Mouse (Mus musculus) cerebral cortex, adult 2 months (tissue): Measurements from ENCODE around the gene Tmem150b.

Experiments
- WGBS: fragments of 180-500 bp; shearing (Covaris S2); methylation state at CpG from one replicate; pipeline ENCODE4 v1.1.7; 2018; 5-methylcytosine and 5-hydroxymethylcytosine counted together

The Tmem150b gene

DNA sequence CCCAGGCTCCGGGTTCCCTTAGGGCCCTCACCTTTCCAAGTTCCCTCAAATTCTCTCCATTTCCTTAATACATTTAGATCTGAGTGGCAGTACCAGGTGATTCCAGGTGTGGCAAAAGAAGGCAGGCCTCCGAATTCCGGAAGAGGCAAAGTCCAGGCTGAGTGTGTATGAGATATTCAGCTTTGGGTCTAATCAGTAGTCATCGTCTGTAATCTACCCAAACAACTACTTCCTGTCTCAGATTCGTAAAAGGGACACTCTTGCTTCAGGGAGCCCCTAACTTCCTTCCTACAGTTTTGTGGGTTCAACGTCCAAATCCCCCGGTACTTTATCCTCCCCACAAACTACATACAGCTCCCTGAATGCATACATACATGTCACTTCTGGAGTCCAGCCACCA lies at the start of gene Tmem150b:
Tmem150b (minus strand) TSS at position 81 of the 400 bp plus-strand sequence.
- WGBS: 82% methylated on average over 7 of the region's 7 CpGs

GRCm38 (mm10) chr7:4771202-4771601 lies 46.2 kb upstream of the Tmem150b start, which contains the start of gene Fam71e2:
TSS of gene Fam71e2 (minus strand) at chr7:4771302.
- 80% methylated on average over 5 of the region's 5 CpGs for WGBS

- 43% methylated on average over 4 of the region's 4 CpGs for WGBS
Observed at GRCm38 (mm10) chr7:4764946-4765710, 40.1 kb upstream of the Tmem150b start.

- 57% methylated on average over 1 of the region's 1 CpGs for WGBS
Observed at GRCm38 (mm10) chr7:4759670-4760069, 34.6 kb upstream of the Tmem150b start.

DNA sequence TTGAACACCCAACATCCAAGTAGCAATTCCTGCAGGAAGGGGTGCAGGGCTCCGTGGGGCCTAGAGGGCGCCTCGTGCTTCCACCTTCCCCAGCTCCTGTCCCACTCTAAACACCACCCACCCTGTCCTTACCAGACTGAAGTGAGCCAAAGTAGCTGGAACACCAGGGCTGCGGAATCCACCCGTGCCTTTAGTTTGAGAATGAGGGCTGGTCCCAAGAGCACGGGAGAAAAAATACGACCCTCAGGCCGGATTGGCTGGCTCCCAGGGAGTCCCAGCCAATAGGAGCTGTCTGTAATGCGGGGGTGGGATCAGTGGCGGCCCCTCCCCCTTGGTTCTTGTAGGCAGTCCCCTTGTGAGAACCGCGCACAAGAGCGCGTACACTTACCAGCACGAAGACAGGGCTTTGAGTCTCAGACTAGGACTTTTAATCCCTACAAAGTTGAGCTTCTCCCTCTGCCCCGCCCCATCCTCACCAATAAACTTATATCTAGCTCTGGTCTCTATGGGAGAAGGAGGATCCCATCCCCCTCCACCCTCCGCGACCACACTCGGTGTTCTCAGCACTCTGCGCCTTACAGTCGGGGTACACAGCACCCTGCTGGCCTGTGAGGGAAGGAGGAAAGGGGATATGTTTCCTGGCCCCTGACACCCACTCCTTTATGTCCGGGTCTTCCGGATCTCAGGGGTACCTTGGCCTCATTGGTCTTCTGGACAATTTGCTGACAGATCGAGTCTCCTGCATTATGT lies 27.9 kb upstream of the Tmem150b start, which contains the start of gene Cox6b2:
Cox6b2 (minus strand) TSS at position 274 of the 750 bp plus-strand sequence.
- WGBS: 11% methylated on average over 24 of the region's 24 CpGs

- WGBS: 4% methylated on average over 30 of the region's 30 CpGs
Observed at GRCm38 (mm10) chr7:4751971-4752820, 27.1 kb upstream of the Tmem150b start.

GRCm38 (mm10) chr7:4749169-4749568 lies 24.1 kb upstream of the Tmem150b start:
- WGBS: 95% methylated on average over 2 of the region's 2 CpGs

DNA sequence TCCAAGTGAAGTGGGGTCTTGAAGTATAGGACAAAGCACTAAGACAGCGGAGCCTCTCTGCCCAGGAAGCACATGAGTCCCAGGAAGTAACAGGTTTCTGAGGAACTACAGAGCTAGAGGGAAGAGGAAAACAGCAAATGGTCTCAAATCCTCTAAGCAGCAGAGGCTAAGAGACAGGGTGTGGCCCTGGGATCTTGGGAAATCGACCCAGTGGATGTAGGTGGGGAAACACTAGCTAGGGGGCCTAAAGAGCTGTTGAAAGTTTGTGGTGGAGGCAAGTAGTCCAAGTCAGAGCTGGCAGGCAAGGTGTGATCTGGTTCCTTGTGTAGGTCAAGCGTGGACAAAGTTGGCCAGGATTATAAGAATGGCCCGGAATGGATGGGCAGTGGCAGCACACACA lies 23.3 kb upstream of the Tmem150b start:
- 86% methylated on average over 4 of the region's 4 CpGs for WGBS

- WGBS: 82% methylated on average over 9 of the region's 9 CpGs
Observed at GRCm38 (mm10) chr7:4747156-4747899, 22.3 kb upstream of the Tmem150b start.

DNA sequence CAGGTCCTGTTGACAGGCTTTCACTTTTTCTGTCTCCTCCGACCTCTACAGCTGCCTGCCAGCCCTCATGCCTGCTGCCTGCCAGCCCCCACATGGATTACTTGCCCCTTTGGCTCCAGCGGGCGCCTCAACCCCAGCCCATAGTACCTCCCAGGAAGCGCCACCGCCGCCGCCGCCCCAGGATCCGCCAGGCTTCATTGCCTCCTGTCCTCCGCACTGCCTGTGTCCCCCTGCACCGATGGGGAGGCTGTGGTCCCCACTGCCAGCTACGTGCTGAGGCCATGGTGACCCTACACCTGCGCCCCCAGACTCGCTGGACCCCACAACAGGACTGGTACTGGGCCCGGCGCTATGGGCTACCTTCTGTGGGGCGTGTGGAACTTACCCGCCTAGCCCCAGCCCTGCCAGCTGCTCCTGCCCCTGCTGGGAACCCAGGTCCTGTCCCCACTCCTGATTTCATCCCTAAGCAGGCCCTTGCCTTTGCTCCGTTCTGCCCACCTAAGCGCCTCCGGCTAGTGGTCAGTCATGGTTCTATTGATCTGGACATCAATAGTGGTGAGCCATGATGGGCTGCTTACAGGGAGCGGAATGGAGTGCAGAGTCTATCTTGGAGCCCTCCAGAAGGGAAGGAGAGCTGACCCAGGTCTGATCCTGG lies 21.4 kb upstream of the Tmem150b start:
- 91% methylated on average over 22 of the region's 22 CpGs for WGBS

DNA sequence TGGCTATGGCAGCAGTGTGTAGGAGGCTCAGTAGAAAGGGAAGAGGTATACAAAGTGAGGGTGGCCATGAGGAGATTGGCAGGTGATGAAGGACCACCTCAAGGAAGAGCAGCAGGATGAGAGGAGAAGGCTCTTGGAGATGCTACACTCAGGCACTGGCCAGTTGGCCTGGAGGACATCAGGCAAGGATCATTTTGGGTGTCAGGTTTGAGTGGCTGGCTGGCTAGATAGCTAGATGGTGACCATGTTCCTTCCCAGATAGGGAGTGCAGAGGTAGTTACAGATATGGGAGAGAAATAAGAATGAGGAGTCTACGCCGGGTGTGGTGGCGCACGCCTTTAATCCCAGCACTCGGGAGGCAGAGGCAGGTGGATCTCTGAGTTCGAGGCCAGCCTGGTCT lies 19.8 kb upstream of the Tmem150b start:
- WGBS: 98% methylated on average over 6 of the region's 6 CpGs

DNA sequence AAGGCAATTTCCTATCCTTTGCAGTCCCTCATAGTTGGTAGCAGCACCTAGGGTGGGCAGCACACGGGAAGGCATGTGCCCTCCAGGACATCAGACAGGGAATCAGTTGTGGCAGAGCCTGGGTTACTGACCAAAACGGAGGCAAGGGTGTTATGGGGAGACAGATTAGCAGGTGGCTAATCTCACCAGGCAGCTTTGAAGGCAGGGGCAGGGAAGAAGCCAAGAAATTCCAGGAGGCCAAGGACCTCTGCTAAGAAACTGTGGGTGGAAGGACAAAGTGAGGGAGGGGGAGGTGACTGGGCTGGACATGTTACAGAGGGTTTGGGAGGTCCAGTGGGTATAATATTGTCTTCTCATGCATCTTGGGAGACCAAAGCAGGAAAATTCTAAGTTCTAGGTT lies 18.3 kb upstream of the Tmem150b start:
- WGBS: 74% methylated on average over 2 of the region's 2 CpGs

- WGBS: 88% methylated on average over 6 of the region's 6 CpGs
Observed at GRCm38 (mm10) chr7:4742482-4742819, 17.4 kb upstream of the Tmem150b start.

GRCm38 (mm10) chr7:4741672-4742481 lies 16.8 kb upstream of the Tmem150b start:
- 85% methylated on average over 21 of the region's 21 CpGs for WGBS

DNA sequence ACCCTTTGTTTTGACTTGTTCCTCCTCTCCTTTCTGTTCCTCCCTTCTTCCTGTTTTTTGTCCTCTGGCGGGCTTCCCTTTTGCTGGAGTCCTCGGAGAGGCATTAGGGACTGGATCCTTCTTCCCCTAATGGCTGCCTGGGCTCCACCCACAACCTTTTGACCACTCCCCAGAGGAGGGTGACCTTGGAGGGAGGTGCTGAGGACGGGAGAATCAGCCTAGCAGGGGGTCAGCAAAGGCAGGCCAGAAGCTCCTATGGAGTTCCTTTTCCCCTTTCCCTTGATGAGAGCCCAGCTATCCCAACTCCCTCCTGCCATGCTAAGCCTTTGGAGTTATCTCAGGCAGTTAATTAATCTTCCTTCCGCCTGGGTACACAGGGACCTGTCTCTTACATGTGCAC lies 16.1 kb upstream of the Tmem150b start:
- 12% methylated on average over 4 of the region's 4 CpGs for WGBS

GRCm38 (mm10) chr7:4740309-4740727 lies 15.3 kb upstream of the Tmem150b start:
- 1% methylated on average over 14 of the region's 14 CpGs for WGBS

DNA sequence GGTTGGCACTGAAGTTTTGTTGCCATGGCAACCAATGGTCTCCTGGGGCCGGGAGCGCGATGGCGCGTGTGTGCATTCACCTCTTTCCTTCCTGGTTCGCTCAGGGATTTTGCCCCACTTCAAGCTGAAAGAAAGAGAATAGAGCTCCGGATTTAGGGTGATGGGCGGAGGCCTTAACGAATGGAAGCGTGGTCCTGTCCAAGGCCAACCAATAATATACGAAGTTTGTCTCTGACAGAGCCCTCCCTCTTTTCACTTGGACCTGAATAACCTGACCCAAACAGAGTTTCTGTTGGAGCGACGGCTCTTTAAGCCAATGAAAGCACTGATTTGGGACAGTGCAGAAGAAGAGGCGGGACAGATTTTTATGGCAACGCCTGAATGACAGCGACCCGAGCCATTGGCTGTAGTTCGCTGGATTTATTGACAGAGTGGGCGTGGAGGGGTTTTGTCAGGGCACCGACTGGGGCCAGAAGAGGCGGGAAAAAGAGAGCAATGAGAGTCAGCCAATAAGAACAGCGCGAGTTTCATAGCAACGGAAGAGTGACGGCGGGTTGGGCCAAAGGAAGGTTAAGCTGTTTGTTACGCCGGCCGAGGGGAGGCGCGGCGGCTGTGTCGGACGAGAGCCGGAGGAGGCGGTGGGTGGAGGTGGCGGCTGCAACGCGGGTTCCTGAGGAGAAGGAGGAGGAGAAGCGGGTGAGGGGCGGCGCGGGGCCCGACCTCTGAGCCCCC lies 14.7 kb upstream of the Tmem150b start, which contains the start of gene Kmt5c:
Kmt5c (plus strand) TSS at position 572 of the 732 bp plus-strand sequence.
- under 1% methylated on average over 42 of the region's 44 CpGs for WGBS

GRCm38 (mm10) chr7:4739041-4739543 lies 14.0 kb upstream of the Tmem150b start:
- WGBS: 28% methylated on average over 10 of the region's 10 CpGs

GRCm38 (mm10) chr7:4732968-4733392 lies 7.9 kb upstream of the Tmem150b start:
- WGBS: 69% methylated on average over 6 of the region's 6 CpGs
